9 mouse cellular contexts compared by ENCODE assay signal in genomic region chr3:28264841-28265150, GRCm38 (mm10). TPM values are rescaled to one million over a fixed set of nuclear protein-coding genes. Genes with fewer than 3 reads are reported as not detected.
DNase-seq lines count a peak whose midpoint lies in the region; ATAC-seq and TF ChIP-seq lines count a peak whose summit lies in the region.
"Had no signal": no experiment of that assay in that cellular context is flagged by ENCODE, and none has a peak within 500 bp of the region (broad histone marks: within the 10 kb centered on the region; RNA-seq: fewer than 3 reads in every experiment).

No protein-coding gene starts in this region.

- no peak for DNase-seq in heart, postnatal 0 days (ENCODE audit: low spot score)
- no peak for DNase-seq in heart, postnatal 14 days
- no peak for DNase-seq in hindbrain, postnatal 0 days (ENCODE audit: low spot score)
- DNase-seq in midbrain, postnatal 0 days (ENCODE audit: low spot score) = no peak
- DNase-seq in right cerebral cortex, postnatal 36 days (ENCODE audit: low spot score in 2 of 2) = no peak
- no peak for DNase-seq in cerebellum, postnatal 10 days

- H3K4me1 ChIP-seq in heart, postnatal 0 days (ENCODE audit: control insufficient read depth, insufficient read depth) = peaks cover 12% of the 10 kb centered on the region; the same call in 1 of the 2 replicates
- H3K4me1 ChIP-seq in embryonic facial prominence, embryonic 12.5 days = peaks cover 13% of the 10 kb centered on the region
- H3K4me1 ChIP-seq in hindbrain, postnatal 0 days (ENCODE audit: insufficient read depth, low read length) = peaks cover 20% of the 10 kb centered on the region
- H3K4me1 ChIP-seq in midbrain, postnatal 0 days (ENCODE audit: insufficient read depth, low read length) = peaks cover 5% of the 10 kb centered on the region

- H3K36me3 ChIP-seq in heart, postnatal 0 days (replicated peaks; ENCODE audit: control insufficient read depth, insufficient read depth, low read length) = no peaks in the 10 kb centered on the region
- no peaks in the 10 kb centered on the region for H3K36me3 ChIP-seq in embryonic facial prominence, embryonic 12.5 days
- no peaks in the 10 kb centered on the region for H3K36me3 ChIP-seq in hindbrain, postnatal 0 days (ENCODE audit: insufficient read depth, low read length)
- H3K36me3 ChIP-seq in midbrain, postnatal 0 days (ENCODE audit: insufficient read depth, low read length) = no peaks in the 10 kb centered on the region

- H3K9ac ChIP-seq in heart, postnatal 0 days (replicated peaks; ENCODE audit: low read depth, low read length) = peak overlapping the region; percentile 81; the same call in 1 of the 2 replicates
- no peak overlapping the region for H3K9ac ChIP-seq in embryonic facial prominence, embryonic 12.5 days
- H3K9ac ChIP-seq in hindbrain, postnatal 0 days (replicated peaks; ENCODE audit: low read length) = peak overlapping the region; percentile 93
- H3K9ac ChIP-seq in midbrain, postnatal 0 days (replicated peaks; ENCODE audit: low read length, poor library complexity, severe bottlenecking) = peak overlapping the region; percentile 98

- TF ChIP-seq EP300 in heart, postnatal 0 days (IDR thresholded peaks at IDR 0.05; ENCODE audit: low read depth) = no peak

- no peaks in the 10 kb centered on the region for H3K9me3 ChIP-seq in heart, postnatal 0 days (replicated peaks; ENCODE audit: control insufficient read depth, low read length)
- H3K9me3 ChIP-seq in embryonic facial prominence, embryonic 12.5 days = no peaks in the 10 kb centered on the region
- H3K9me3 ChIP-seq in hindbrain, postnatal 0 days (ENCODE audit: low read length) = no peaks in the 10 kb centered on the region
- no peaks in the 10 kb centered on the region for H3K9me3 ChIP-seq in midbrain, postnatal 0 days (ENCODE audit: low read length)

- WGBS in heart, postnatal 0 days = 41% methylated on average over 5 of the region's 5 CpGs
- WGBS in embryonic facial prominence, embryonic 12.5 days = 20% methylated on average over 5 of the region's 5 CpGs
- 9% methylated on average over 5 of the region's 5 CpGs for WGBS in hindbrain, postnatal 0 days
- WGBS in midbrain, postnatal 0 days = 8% methylated on average over 5 of the region's 5 CpGs

- no peak for TF ChIP-seq CTCF in heart, postnatal 0 days (IDR thresholded peaks at IDR 0.05; ENCODE audit: low read depth)
- TF ChIP-seq CTCF in hindbrain, postnatal 0 days (IDR thresholded peaks at IDR 0.05; ENCODE audit: low read depth) = peak; percentile 23; the same call in 1 of the 2 replicates
- peak; percentile 28 for TF ChIP-seq CTCF in midbrain, postnatal 0 days (IDR thresholded peaks at IDR 0.05)

- ATAC-seq in heart, postnatal 0 days (ENCODE audit: insufficient read depth, low read depth) = no peak
- no peak for ATAC-seq in embryonic facial prominence, embryonic 12.5 days (ENCODE audit: insufficient number of reproducible peaks, insufficient read depth, low FRiP score, low TSS enrichment)
- no peak for ATAC-seq in hindbrain, postnatal 0 days
- no peak for ATAC-seq in midbrain, postnatal 0 days (ENCODE audit: low FRiP score)
- ATAC-seq in megakaryocyte progenitor cell, adult 5-6 weeks (replicated peaks; ENCODE audit: poor library complexity) = no peak

- intact Hi-C loops in heart, postnatal 14 days (cut with DNase I) = loop anchor here (5.0 to 10.0 kb wide), 2 partner anchors 97 to 290 kb away; no protein-coding TSS in a partner anchor

- H3K4me3 ChIP-seq in heart, postnatal 0 days (ENCODE audit: low read depth, low read length) = peak overlapping the region; percentile 76
- H3K4me3 ChIP-seq in embryonic facial prominence, embryonic 12.5 days = peak overlapping the region; percentile 69
- H3K4me3 ChIP-seq in hindbrain, postnatal 0 days (ENCODE audit: low read length) = peak overlapping the region; percentile 92
- peak overlapping the region; percentile 94 for H3K4me3 ChIP-seq in midbrain, postnatal 0 days (ENCODE audit: low read depth, low read length)

- peak overlapping the region; percentile 85; the same call in 1 of the 2 replicates for H3K27ac ChIP-seq in heart, postnatal 0 days (ENCODE audit: low read depth)
- no peak overlapping the region for H3K27ac ChIP-seq in embryonic facial prominence, embryonic 12.5 days
- H3K27ac ChIP-seq in hindbrain, postnatal 0 days = peak overlapping the region; percentile 97
- peak overlapping the region; percentile 97 for H3K27ac ChIP-seq in midbrain, postnatal 0 days (ENCODE audit: low read depth, low read length)

- H3K27me3 ChIP-seq in heart, postnatal 0 days (ENCODE audit: control insufficient read depth, insufficient read depth, low read length) = no peaks in the 10 kb centered on the region
- 0 out of 2 replicates have a peak, but pooled peaks cover 9% of the 10 kb centered on the region for H3K27me3 ChIP-seq in embryonic facial prominence, embryonic 12.5 days
- no peaks in the 10 kb centered on the region for H3K27me3 ChIP-seq in hindbrain, postnatal 0 days (ENCODE audit: insufficient read depth, low read length)
- no peaks in the 10 kb centered on the region for H3K27me3 ChIP-seq in midbrain, postnatal 0 days (ENCODE audit: insufficient read depth, low read length)

- H3K4me2 ChIP-seq in heart, postnatal 0 days (ENCODE audit: low read depth, low read length) = peak overlapping the region; percentile 82
- H3K4me2 ChIP-seq in embryonic facial prominence, embryonic 12.5 days (replicated peaks) = peak overlapping the region; percentile 82
- H3K4me2 ChIP-seq in hindbrain, postnatal 0 days (ENCODE audit: low read depth, low read length) = peak overlapping the region; percentile 65
- peak overlapping the region; percentile 65 for H3K4me2 ChIP-seq in midbrain, postnatal 0 days (ENCODE audit: low read depth, low read length, poor library complexity, severe bottlenecking)

RNA-seq across cellular contexts. Expression of gene Tnik, which starts 1.8 kb away (rescaled TPM):
- total RNA-seq in heart, postnatal 0 days (2014; rRNA removed; ENCODE audit: low replicate concordance) = 22.5 and 27.5 TPM in 2 replicates
- polyA plus RNA-seq in heart, postnatal 0 days (2015; fragmentation: Nextera tagmentation; extraction: Ambion mirVana) = 8.3 and 9.2 TPM in 2 replicates
- 10 to 100 TPM; 33.4 to 41.6 TPM for total RNA-seq in heart, postnatal 14 days (2021)
- polyA plus RNA-seq in embryonic facial prominence, embryonic 12.5 days (2016; fragmentation: Nextera tagmentation; extraction: Ambion mirVana) = 18.3 and 18.9 TPM in 2 replicates
- 98.1 and 105 TPM in 2 replicates for total RNA-seq in hindbrain, postnatal 0 days (2014; rRNA removed)
- polyA plus RNA-seq in hindbrain, postnatal 0 days (2015; fragmentation: Nextera tagmentation; extraction: Ambion mirVana) = 61.7 and 63.2 TPM in 2 replicates
- total RNA-seq in midbrain, postnatal 0 days (2014; rRNA removed) = 118 and 143 TPM in 2 replicates
- 51.1 and 58.2 TPM in 2 replicates for polyA plus RNA-seq in midbrain, postnatal 0 days (2015; fragmentation: Nextera tagmentation; extraction: Ambion mirVana)
- total RNA-seq in megakaryocyte progenitor cell, adult 5-6 weeks (2015) = 2.5 and 9.2 TPM in 2 replicates
- total RNA-seq in megakaryocyte progenitor cell, adult 5-6 weeks (2017) = 6.2 and 8.9 TPM in 2 replicates
- polyA plus RNA-seq: erythroblast, embryonic 14.5 days had no signal
